Mouse (Mus musculus) embryonic facial prominence, embryonic 12.5 days (tissue): ENCODE results near the gene Acoxl. TPM values are rescaled to one million over a fixed set of nuclear protein-coding genes. Genes with fewer than 3 reads are reported as not detected.

ENCODE experiments used
- ATAC-seq: fragments of 200-750 bp; cut with Nextera tagmentation; 2 replicates; pipeline ENCODE4 v1.8.0; 2017; ENCODE audit not compliant: insufficient number of reproducible peaks, insufficient read depth, low FRiP score, low TSS enrichment
- H3K27ac ChIP-seq: fragments of 300-500 bp; sonication (generic); 2 replicates; pipeline ENCODE4 v1.5.1; 2016; ENCODE audit warnings: mild to moderate bottlenecking
- H3K27me3 ChIP-seq: fragments of 300-500 bp; sonication (generic); 2 replicates; pipeline ENCODE4 v1.6.1; 2016; ENCODE audit warnings: mild to moderate bottlenecking, moderate library complexity
- H3K36me3 ChIP-seq: fragments of 300-500 bp; sonication (generic); 2 replicates; pipeline ENCODE4 v1.6.1; 2016; ENCODE audit warnings: mild to moderate bottlenecking
- H3K4me1 ChIP-seq: fragments of 300-500 bp; sonication (generic); 2 replicates; pipeline ENCODE4 v1.6.1; 2016
- H3K4me2 ChIP-seq: fragments of 300-500 bp; sonication (generic); replicated peaks from 2 replicates; pipeline ENCODE4 v1.6.1; 2016; ENCODE audit warnings: mild to moderate bottlenecking, moderate library complexity
- H3K4me3 ChIP-seq: fragments of 300-500 bp; sonication (generic); 2 replicates; pipeline ENCODE4 v1.5.1; 2016; ENCODE audit warnings: mild to moderate bottlenecking
- H3K9ac ChIP-seq: fragments of 300-500 bp; sonication (generic); 2 replicates; pipeline ENCODE4 v1.6.1; 2016; ENCODE audit warnings: mild to moderate bottlenecking, moderate library complexity
- H3K9me3 ChIP-seq: fragments of 300-500 bp; sonication (generic); 2 replicates; pipeline ENCODE4 v1.6.1; 2016; ENCODE audit warnings: mild to moderate bottlenecking, moderate library complexity
- WGBS: fragments of 180-500 bp; shearing (Covaris S2); methylation state at CpG from one replicate; pipeline ENCODE4 v1.1.7; 2016; 5-methylcytosine and 5-hydroxymethylcytosine counted together
- polyA plus RNA-seq: library from polyadenylated mRNA; unstranded; fragments of >200 nt; fragmentation: Nextera tagmentation; extraction: Ambion mirVana; gene quantifications from 2 replicates; pipeline ENCODE4 v1.2.1, GENCODE M21; 2016

The Acoxl gene
- polyA plus RNA-seq, 1 experiment from 2014 or later, result 0.13 TPM

DNA sequence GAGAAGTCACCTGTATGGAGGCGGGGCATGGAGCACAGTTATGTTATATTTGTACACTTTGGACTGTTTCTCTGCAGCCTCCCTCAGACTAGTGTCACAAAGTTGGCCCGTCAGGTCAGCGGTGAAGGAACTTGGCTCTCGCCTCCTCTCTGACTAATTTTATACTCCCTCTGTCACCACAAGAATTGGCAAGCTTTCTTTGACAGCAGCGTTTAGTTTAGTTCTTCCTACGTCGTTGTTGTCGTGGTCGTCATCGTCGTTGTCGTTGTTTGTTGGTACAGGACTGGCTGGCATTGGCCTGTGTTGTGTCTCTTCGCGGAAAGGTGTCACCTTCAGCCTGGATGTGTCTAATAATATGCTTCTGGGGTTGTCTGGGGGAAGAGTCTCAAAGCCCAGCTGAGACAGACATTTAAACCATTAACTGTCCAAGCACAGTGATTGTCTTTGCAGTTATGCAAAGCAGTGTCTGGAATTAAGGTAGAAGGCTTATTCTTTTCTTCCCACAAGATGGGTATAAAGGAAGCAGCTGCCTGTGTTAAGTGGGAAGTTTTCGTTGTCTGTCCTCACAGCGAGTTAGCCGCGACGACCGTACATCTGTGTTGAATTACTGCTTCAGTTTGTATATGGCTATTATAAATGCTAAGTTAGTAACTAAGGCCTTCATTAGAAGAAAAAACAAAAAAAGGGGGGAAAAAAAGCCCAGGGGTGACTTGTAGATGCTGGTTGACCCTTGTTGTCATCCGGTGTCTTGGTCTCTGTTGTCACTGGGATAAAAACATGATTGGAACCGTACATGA lies 299.0 kb downstream of the Acoxl start:
- ATAC-seq, result no peak
- peak overlapping the region; percentile 12; the same call in 1 of the 2 replicates for H3K4me2 ChIP-seq
- no peak overlapping the region for H3K27ac ChIP-seq
- H3K4me1 ChIP-seq, result peaks cover 47% of the 10 kb centered on the region
- H3K9ac ChIP-seq, result no peak overlapping the region
- no peak overlapping the region for H3K4me3 ChIP-seq
- H3K27me3 ChIP-seq, result no peaks in the 10 kb centered on the region
- WGBS, result 54% methylated on average over 22 of the region's 22 CpGs
- no peaks in the 10 kb centered on the region for H3K9me3 ChIP-seq
- peaks cover 23% of the 10 kb centered on the region for H3K36me3 ChIP-seq

DNA sequence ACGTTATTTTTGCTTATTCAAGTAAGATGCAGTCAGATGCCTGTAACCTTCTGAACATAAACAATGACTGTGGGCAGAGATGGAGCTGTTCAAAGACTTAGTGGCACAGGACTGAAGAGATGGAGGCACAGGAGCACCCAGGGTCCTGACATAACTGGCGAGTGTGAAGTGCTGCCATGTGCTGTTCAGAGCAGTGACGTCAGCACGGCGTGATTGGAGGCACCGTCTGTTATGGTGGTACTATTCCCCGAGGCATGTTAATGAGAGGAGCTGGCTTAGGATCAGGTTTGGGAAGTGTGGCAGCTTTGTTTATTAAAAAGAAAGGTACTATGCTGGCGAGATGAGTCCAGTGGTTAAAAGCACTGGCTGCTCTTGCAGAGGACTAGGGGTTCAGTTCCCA lies 300.2 kb downstream of the Acoxl start:
- peaks cover 47% of the 10 kb centered on the region for H3K4me1 ChIP-seq
- ATAC-seq, result no peak
- WGBS, result 58% methylated on average over 8 of the region's 8 CpGs

DNA sequence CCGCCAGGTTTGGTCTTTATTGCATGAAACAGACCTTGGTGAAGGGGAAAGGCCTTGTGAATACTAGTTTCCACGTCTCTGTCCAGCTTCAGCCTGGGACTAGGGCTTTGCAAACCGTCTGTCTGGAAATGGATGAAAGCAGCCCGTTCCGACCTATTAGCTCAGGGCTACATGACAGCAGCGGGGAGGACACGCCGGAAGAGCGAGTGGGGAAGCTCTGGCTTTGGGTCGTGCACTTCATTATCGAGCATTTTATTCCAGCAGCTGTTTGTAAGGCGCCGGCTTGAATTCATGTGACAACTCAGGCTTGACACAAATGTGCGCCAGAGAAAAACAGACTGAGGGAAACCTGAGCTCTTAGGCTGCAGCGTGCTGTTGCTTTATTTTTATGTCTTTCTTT lies 301.1 kb downstream of the Acoxl start:
- Histone ChIP-seq H3K4me2 (no peak overlapping the region), H3K9me3 (no peaks in the 10 kb centered on the region), H3K27me3 (no peaks in the 10 kb centered on the region), H3K4me1 (peaks cover 45% of the 10 kb centered on the region), H3K27ac (no peak overlapping the region), H3K9ac (no peak overlapping the region), H3K36me3 (peaks cover 27% of the 10 kb centered on the region; the same call in 1 of the 2 replicates), H3K4me3 (no peak overlapping the region)
- ATAC-seq, result no peak
- 59% methylated on average over 15 of the region's 15 CpGs for WGBS

More for the DNA sequence above, 300.2 kb downstream of the Acoxl start:
- H3K4me2 ChIP-seq, result no peak overlapping the region
- no peaks in the 10 kb centered on the region for H3K27me3 ChIP-seq
- H3K9me3 ChIP-seq, result no peaks in the 10 kb centered on the region
- H3K9ac ChIP-seq, result no peak overlapping the region
- peaks cover 23% of the 10 kb centered on the region for H3K36me3 ChIP-seq
- no peak overlapping the region; the same call in 1 of the 2 replicates for H3K27ac ChIP-seq
- H3K4me3 ChIP-seq, result no peak overlapping the region

DNA sequence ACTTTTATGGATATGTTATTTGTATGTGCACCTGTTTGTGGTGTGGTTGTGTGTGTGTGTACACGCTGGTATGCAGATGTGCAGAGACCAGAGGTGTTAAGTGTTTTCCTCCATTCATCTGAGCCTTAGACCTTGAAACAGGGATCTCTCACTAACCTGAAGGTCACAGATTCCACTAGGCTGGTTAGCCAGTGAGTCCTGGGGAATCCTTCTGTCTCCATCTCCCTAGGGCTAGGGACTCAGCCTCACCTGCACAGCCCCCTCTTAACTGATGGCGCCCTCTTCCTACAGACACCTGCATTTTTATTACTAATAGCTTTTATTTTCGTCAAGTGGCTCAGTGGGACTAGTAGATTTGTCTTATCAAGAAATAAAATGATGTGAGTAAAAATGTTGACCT lies 301.5 kb downstream of the Acoxl start:
- peaks cover 41% of the 10 kb centered on the region for H3K4me1 ChIP-seq
- no peak overlapping the region for H3K4me3 ChIP-seq
- H3K4me2 ChIP-seq, result no peak overlapping the region
- no peaks in the 10 kb centered on the region for H3K27me3 ChIP-seq
- no peak overlapping the region for H3K9ac ChIP-seq
- 86% methylated on average over 3 of the region's 3 CpGs for WGBS
- no peaks in the 10 kb centered on the region for H3K9me3 ChIP-seq
- no peak overlapping the region for H3K27ac ChIP-seq
- peaks cover 27% of the 10 kb centered on the region; the same call in 1 of the 2 replicates for H3K36me3 ChIP-seq
- no peak for ATAC-seq

DNA sequence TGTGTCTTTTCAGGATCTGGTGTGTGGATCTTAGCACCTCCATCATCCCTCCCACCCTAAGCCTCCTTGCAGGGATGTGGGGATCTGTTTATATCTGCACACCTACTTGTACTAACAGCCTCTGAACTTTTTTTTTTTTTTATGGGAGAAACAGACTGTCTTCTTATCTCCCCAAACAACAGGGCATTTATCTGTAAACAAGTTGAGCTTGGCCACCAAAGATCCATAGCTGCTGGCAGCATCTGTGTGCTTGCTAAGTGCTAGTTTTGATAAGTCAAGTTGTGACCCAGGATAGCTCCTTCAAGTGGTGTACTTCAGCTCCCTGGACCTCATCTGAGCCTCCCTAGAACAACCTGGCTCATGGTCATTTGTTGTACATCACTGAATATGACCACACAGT lies 305.3 kb downstream of the Acoxl start:
- H3K27me3 ChIP-seq, result no peaks in the 10 kb centered on the region
- peaks cover 44% of the 10 kb centered on the region for H3K36me3 ChIP-seq
- no peak overlapping the region for H3K27ac ChIP-seq
- no peak overlapping the region for H3K4me2 ChIP-seq
- no peak overlapping the region for H3K9ac ChIP-seq
- ATAC-seq, result no peak
- H3K4me3 ChIP-seq, result no peak overlapping the region
- no peaks in the 10 kb centered on the region for H3K9me3 ChIP-seq
- H3K4me1 ChIP-seq, result peaks cover 12% of the 10 kb centered on the region

DNA sequence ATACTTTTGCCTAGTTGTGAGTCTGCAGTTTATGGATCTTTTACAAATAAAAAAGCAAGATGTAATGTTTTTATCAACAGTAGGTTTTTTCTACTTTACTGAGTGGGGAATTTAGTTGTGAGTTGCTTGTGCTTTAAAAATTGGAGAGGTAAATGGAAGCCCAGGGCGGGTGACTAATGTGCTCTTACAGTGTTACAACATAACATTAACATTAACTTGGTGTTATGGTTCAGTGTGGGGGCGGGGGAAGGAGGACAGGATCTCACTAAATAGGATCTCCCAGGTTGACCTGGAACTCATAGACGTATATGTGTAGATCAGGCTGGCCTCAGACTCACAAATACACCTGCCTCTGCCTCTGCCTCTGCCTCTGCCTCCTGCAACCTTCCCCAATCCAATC lies 306.8 kb downstream of the Acoxl start:
- Histone ChIP-seq H3K4me2 (no peak overlapping the region), H3K4me1 (no peaks in the 10 kb centered on the region), H3K4me3 (no peak overlapping the region), H3K27me3 (no peaks in the 10 kb centered on the region), H3K36me3 (peaks cover 57% of the 10 kb centered on the region), H3K9ac (no peak overlapping the region), H3K9me3 (no peaks in the 10 kb centered on the region), H3K27ac (no peak overlapping the region)
- WGBS, result 81% methylated on average over 3 of the region's 3 CpGs
- no peak for ATAC-seq

DNA sequence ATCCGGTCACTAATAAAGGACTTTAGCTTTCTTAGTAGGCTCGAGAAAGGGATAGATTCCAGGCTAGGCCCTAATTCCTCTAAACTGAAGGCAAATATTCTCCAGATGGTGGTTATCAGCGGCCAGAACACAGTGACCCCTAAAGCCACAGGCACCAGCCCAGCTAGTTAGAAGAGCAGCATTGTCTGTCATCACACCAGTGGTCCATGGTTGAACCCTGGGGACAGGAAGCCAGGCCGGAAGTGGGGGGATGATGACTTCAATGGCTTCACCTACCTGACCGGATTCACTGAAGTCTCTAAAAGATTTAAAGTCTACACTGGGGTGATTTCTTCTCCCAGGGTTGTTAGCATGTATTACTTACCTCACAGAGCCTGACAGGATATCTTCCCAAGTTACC lies 310.9 kb downstream of the Acoxl start:
- H3K4me2 ChIP-seq, result no peak overlapping the region
- peaks cover 49% of the 10 kb centered on the region for H3K36me3 ChIP-seq
- WGBS, result 51% methylated on average over 5 of the region's 5 CpGs
- no peak for ATAC-seq
- H3K9ac ChIP-seq, result no peak overlapping the region
- H3K4me3 ChIP-seq, result no peak overlapping the region
- H3K27ac ChIP-seq, result no peak overlapping the region
- 0 out of 2 replicates have a peak, but pooled peaks cover 5% of the 10 kb centered on the region for H3K4me1 ChIP-seq
- no peaks in the 10 kb centered on the region for H3K27me3 ChIP-seq
- H3K9me3 ChIP-seq, result no peaks in the 10 kb centered on the region

DNA sequence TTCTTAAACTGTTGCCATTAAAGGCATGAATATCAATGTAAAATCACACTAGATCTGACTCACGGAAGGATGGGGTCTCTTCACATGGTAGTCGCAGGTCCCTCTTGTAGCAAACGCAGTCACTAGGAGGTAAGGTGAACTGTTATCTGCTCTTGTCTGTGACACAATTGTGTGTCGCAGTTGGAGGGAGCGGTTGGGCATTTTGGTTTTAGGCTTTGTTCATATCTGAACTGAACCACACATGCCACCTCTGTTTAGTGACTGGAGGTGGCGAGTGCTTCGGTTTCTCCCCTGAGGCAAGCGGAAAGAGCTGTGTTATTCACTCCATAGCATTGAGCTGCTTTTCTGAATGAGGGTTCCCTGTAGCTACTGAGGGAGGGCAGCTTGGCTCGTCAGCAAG lies 313.5 kb downstream of the Acoxl start:
- no peaks in the 10 kb centered on the region for H3K27me3 ChIP-seq
- WGBS, result 86% methylated on average over 9 of the region's 9 CpGs
- no peak for ATAC-seq
- peaks cover 52% of the 10 kb centered on the region for H3K36me3 ChIP-seq
- H3K4me1 ChIP-seq, result peaks cover 17% of the 10 kb centered on the region
- no peaks in the 10 kb centered on the region for H3K9me3 ChIP-seq
- H3K27ac ChIP-seq, result no peak overlapping the region
- H3K4me2 ChIP-seq, result no peak overlapping the region
- H3K9ac ChIP-seq, result no peak overlapping the region
- no peak overlapping the region for H3K4me3 ChIP-seq

DNA sequence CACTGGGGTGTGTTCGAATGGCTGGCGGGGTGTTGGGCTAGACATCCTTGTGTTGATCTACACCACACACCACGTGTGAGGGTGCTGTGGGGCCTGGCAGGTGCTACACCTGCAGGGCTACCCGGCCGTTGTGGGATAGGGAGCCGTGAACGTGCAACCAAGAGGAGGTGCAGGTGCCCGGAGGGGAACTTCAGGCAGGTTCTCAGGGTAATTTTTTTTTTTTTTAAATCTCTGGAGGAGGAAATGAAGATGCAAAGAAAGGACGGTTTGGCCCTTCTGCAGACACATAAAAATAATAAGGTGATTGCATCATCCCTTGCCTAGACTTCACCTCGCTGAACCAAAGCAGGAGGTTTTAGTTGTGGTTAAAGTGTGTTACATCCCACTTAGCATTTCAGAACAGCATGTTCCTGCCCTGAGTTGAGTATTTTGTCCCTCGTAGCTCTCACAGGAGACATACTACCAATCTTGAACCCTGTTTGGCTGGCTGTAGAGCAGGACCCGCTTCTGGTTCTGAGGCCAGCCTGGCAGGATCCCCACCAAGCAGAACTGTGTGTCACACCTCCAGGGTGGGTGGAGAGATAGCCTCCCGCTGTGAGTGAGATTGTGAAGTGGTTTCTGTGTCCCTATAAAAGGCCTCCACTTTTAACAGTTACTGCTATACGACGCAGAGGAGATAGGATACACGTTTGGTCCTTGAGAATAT lies 314.3 kb downstream of the Acoxl start:
- H3K9ac ChIP-seq, result no peak overlapping the region
- H3K36me3 ChIP-seq, result peaks cover 48% of the 10 kb centered on the region
- no peak overlapping the region for H3K4me2 ChIP-seq
- no peaks in the 10 kb centered on the region for H3K27me3 ChIP-seq
- WGBS, result 86% methylated on average over 16 of the region's 16 CpGs
- H3K4me3 ChIP-seq, result no peak overlapping the region
- peaks cover 22% of the 10 kb centered on the region for H3K4me1 ChIP-seq
- no peaks in the 10 kb centered on the region for H3K9me3 ChIP-seq
- ATAC-seq, result no peak
- H3K27ac ChIP-seq, result no peak overlapping the region; the same call in 1 of the 2 replicates

DNA sequence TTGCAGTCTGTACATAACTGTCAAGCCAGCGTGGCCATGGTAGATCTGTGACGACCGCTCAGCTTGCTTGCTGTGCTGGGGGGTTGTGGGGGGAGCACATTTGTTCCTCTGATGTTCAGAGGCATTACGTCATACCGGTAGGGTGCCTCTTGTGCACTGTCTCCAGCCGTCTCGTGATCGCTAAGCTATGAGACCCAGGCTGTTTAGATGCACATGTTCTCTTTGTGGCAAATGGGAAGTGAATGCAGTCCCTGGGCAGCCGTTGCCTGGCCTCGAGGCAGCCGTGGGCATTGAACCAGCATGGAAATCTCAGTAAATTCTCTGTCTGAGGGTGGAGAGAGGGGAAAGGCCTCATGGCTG lies 314.9 kb downstream of the Acoxl start:
- peaks cover 45% of the 10 kb centered on the region for H3K36me3 ChIP-seq
- peaks cover 22% of the 10 kb centered on the region for H3K4me1 ChIP-seq
- H3K4me2 ChIP-seq, result no peak overlapping the region
- no peaks in the 10 kb centered on the region for H3K27me3 ChIP-seq
- WGBS, result 75% methylated on average over 11 of the region's 11 CpGs
- no peak overlapping the region for H3K4me3 ChIP-seq
- no peak overlapping the region for H3K27ac ChIP-seq
- H3K9ac ChIP-seq, result no peak overlapping the region
- no peaks in the 10 kb centered on the region for H3K9me3 ChIP-seq
- ATAC-seq, result no peak

DNA sequence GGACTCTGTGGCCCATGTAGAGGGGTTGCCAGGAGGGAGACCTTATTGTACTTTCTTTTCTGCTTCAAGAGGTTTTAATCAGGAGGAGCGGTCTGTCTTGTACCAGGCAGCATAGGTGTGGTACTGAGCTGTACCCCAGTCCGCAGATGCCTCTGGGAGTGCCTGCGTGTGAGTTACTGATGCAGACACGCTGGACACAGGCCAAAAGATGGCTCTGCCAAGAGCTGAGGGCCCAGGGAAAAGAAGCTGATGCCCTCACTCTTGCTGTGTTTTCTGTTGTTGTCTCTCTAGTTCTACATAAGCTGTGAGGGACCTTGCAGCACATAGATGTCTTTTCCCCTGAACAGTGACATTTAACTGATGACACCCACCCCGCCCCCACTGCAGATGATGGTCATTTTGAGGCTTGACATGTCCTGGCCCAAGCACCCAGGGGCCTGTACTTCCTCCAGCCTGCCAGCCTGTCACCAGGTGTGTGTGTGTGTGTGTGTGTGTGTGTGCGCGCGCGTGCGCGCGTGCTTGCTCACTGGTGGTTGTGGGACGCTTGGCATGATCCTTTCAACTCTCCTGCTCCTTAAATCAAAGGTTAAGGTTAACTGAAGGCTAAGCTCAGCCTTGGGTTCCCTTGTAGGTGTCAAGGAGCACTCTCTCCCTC lies 316.9 kb downstream of the Acoxl start:
- Histone ChIP-seq H3K9me3 (no peaks in the 10 kb centered on the region), H3K4me1 (peaks cover 28% of the 10 kb centered on the region)

DNA sequence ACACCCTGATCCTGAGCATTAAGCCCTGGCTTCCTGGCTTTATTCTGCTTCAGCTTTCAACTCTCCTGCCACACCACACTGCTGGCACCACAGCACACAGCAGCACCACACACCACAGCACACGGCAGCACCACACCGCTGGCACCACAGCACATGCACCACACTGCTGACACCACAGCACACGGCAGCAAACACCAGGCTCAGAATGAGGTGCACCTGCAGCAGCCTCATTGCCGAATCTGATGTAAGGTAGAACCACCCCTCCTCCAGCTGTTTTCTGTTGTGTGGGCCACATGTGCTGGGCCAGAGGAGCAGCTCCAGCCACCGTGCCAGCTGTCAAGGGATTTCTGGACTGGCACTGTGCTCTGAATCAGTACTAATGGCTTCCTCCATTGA lies 317.4 kb downstream of the Acoxl start:
- no peak overlapping the region for H3K9ac ChIP-seq
- H3K27me3 ChIP-seq, result no peaks in the 10 kb centered on the region
- H3K9me3 ChIP-seq, result no peaks in the 10 kb centered on the region
- peaks cover 28% of the 10 kb centered on the region for H3K4me1 ChIP-seq
- WGBS, result 81% methylated on average over 5 of the region's 5 CpGs
- ATAC-seq, result no peak
- H3K27ac ChIP-seq, result no peak overlapping the region
- H3K4me2 ChIP-seq, result no peak overlapping the region
- no peak overlapping the region for H3K4me3 ChIP-seq
- peaks cover 37% of the 10 kb centered on the region for H3K36me3 ChIP-seq

More for the DNA sequence above, 316.9 kb downstream of the Acoxl start:
- 91% methylated on average over 13 of the region's 13 CpGs for WGBS
- H3K9ac ChIP-seq, result no peak overlapping the region
- ATAC-seq, result no peak; the same call in 1 of the 2 replicates
- H3K36me3 ChIP-seq, result peaks cover 42% of the 10 kb centered on the region
- H3K27me3 ChIP-seq, result no peaks in the 10 kb centered on the region
- no peak overlapping the region for H3K4me3 ChIP-seq
- no peak overlapping the region for H3K4me2 ChIP-seq
- H3K27ac ChIP-seq, result no peak overlapping the region
